In the genomic region with DNA sequence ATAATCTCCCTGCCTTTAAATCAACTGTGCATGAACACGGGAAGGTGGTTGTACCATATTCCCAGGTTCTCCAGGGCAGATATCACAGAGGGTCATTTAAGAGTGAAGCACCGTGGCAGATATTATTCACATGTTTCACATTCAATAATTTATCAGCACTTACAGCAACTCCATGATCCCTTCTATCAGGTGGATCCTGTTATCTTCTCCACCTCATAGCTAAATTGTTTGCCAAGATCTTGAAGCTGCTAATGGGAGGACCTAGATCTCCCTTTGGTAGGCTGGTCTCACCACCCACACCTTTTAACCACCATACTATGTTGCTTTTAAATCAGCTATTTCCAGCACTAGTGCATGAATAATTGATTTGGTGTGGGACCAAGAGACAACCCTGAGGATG, we compare ENCODE assay signal across 33 mouse cellular contexts. TPM values are rescaled to one million over a fixed set of nuclear protein-coding genes. Genes with fewer than 3 reads are reported as not detected.
"Had no signal": no experiment of that assay in that cellular context is flagged by ENCODE, and none has a peak within 500 bp of the region (broad histone marks: within the 10 kb centered on the region; RNA-seq: fewer than 3 reads in every experiment).

No protein-coding gene starts in this region.

- H3K9ac ChIP-seq: limb, embryonic 12.5 days; limb, embryonic 15.5 days; midbrain, embryonic 13.5 days; neural tube, embryonic 13.5 days had no signal

- H3K36me3 ChIP-seq: limb, embryonic 12.5 days; limb, embryonic 15.5 days; midbrain, embryonic 10.5 days; midbrain, embryonic 13.5 days; neural tube, embryonic 13.5 days had no signal

- ATAC-seq: intestine, postnatal 0 days; midbrain, embryonic 13.5 days; midbrain, embryonic 16.5 days had no signal

- H3K9me3 ChIP-seq: limb, embryonic 12.5 days; limb, embryonic 15.5 days; midbrain, embryonic 10.5 days; midbrain, embryonic 13.5 days; neural tube, embryonic 13.5 days had no signal

- H3K4me3 ChIP-seq: left cerebral cortex, adult 2 months; limb, embryonic 12.5 days; limb, embryonic 15.5 days; midbrain, embryonic 10.5 days; midbrain, embryonic 13.5 days; myocyte; neural tube, embryonic 13.5 days had no signal

- H3K4me2 ChIP-seq: limb, embryonic 12.5 days; limb, embryonic 15.5 days; midbrain, embryonic 13.5 days; neural tube, embryonic 13.5 days had no signal

- H3K27me3 ChIP-seq: limb, embryonic 12.5 days; limb, embryonic 15.5 days; midbrain, embryonic 13.5 days; neural tube, embryonic 13.5 days had no signal

- H3K27ac ChIP-seq: kidney, postnatal 0 days; left cerebral cortex, adult 2 months; limb, embryonic 12.5 days; limb, embryonic 15.5 days; midbrain, embryonic 13.5 days; neural tube, embryonic 13.5 days had no signal

- DNase-seq: kidney, adult 2 months; kidney, postnatal 25 days; layer of hippocampus, postnatal 36 days; left cerebral cortex, postnatal 4 days; lung, adult 2 months; lung, postnatal 14 days; lung, postnatal 4 days; right cerebral cortex, adult 18-20 months; right cerebral cortex, postnatal 25 days; spleen, adult 18-20 months; thymus, adult 2 months; thymus, postnatal 14 days; thymus, postnatal 4 days had no signal

RNA-seq across cellular contexts. Expression of a gene that starts 2.2 kb away (rescaled TPM):
- total RNA-seq: layer of hippocampus, postnatal 10 days; layer of hippocampus, postnatal 36 days; left cerebral cortex, adult 2 months; left cerebral cortex, postnatal 10 days; left cerebral cortex, postnatal 4 days; monocyte, adult 5-6 weeks; neutrophil, adult 5-6 weeks had no signal
- polyA plus RNA-seq: kidney, adult 2 months; limb, embryonic 15.5 days; lung, adult 2 months; midbrain, embryonic 16.5 days had no signal

RNA-seq across cellular contexts. Expression of a gene that starts 12.0 kb away (rescaled TPM):
- total RNA-seq: layer of hippocampus, adult 8-10 months; layer of hippocampus, postnatal 10 days; layer of hippocampus, postnatal 36 days; left cerebral cortex, adult 2 months; left cerebral cortex, postnatal 10 days; left cerebral cortex, postnatal 4 days; monocyte, adult 5-6 weeks; neutrophil, adult 5-6 weeks had no signal
- polyA plus RNA-seq: intestine, postnatal 0 days; limb, embryonic 12.5 days; limb, embryonic 15.5 days; lung, adult 2 months; lung, embryonic 16.5 days; midbrain, embryonic 13.5 days; midbrain, embryonic 16.5 days; neural tube, embryonic 13.5 days; thymus, adult 2 months had no signal

RNA-seq across cellular contexts. Expression of a gene that starts 18.1 kb away (rescaled TPM):
- total RNA-seq: layer of hippocampus, adult 8-10 months; layer of hippocampus, postnatal 10 days; layer of hippocampus, postnatal 36 days; left cerebral cortex, adult 2 months; left cerebral cortex, postnatal 10 days; left cerebral cortex, postnatal 4 days; monocyte, adult 5-6 weeks; neutrophil, adult 5-6 weeks had no signal
- polyA plus RNA-seq: intestine, embryonic 14.5 days; intestine, postnatal 0 days; kidney, adult 2 months; limb, embryonic 12.5 days; lung, adult 2 months; lung, embryonic 16.5 days; midbrain, embryonic 10.5 days; midbrain, embryonic 13.5 days; midbrain, embryonic 16.5 days; neural tube, embryonic 13.5 days; stomach, embryonic 16.5 days; thymus, adult 2 months had no signal

RNA-seq across cellular contexts. Expression of a gene that starts 23.8 kb away (rescaled TPM):
- total RNA-seq: layer of hippocampus, adult 8-10 months; layer of hippocampus, postnatal 10 days; layer of hippocampus, postnatal 36 days; left cerebral cortex, adult 2 months; left cerebral cortex, postnatal 10 days; left cerebral cortex, postnatal 4 days; monocyte, adult 5-6 weeks; neutrophil, adult 5-6 weeks had no signal
- polyA plus RNA-seq: intestine, postnatal 0 days; limb, embryonic 12.5 days; limb, embryonic 15.5 days; lung, adult 2 months; lung, embryonic 16.5 days; midbrain, embryonic 10.5 days; midbrain, embryonic 13.5 days; midbrain, embryonic 16.5 days; neural tube, embryonic 13.5 days; thymus, adult 2 months had no signal

RNA-seq across cellular contexts. Expression of a gene that starts 29.8 kb away (rescaled TPM):
- total RNA-seq: layer of hippocampus, adult 8-10 months; layer of hippocampus, postnatal 10 days; layer of hippocampus, postnatal 36 days; left cerebral cortex, adult 2 months; left cerebral cortex, postnatal 10 days; left cerebral cortex, postnatal 4 days; megakaryocyte, adult 5-6 weeks; monocyte, adult 5-6 weeks; neutrophil, adult 5-6 weeks had no signal
- polyA plus RNA-seq: intestine, embryonic 14.5 days; intestine, postnatal 0 days; kidney, adult 2 months; kidney, embryonic 14.5 days; limb, embryonic 12.5 days; lung, adult 2 months; lung, embryonic 16.5 days; midbrain, embryonic 13.5 days; midbrain, embryonic 16.5 days; neural tube, embryonic 13.5 days; stomach, embryonic 16.5 days; thymus, adult 2 months had no signal
